In the genomic region with DNA sequence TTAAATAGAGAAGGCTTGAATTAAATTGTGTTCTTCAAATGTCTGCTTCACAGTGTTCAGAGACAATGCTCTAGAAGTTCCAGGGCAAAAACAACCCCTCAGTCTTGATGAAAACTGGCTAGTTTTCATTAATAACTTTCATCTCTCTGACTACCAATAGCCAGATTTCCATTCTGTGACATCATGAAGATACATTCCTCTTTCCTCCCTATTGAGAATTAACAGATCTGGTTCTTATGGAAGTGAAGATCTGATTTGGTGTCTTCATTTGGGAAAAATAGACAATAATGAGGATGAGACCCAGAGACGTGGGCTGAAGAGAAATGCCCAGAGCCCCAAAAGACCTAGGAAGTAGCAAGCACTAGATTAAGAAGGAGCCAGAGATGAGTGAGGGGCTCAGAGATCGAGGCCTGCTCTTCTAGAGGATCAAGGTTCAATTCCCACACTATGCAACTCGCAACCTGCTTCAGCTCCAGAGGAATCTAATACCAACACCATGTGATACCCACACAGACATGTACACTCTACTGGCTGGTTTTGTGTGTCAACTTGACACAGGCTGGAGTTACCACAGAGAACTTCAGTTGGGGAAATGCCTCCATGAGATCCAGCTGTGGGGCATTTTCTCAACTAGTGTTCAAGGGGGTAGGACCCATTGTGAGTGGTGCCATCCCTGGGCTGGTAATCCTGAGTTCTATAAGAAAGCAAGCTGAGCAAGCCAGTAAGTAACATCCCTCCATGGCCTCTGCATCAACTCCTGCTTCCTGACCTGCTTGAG, we compare ENCODE assay signal across 11 mouse cellular contexts.
"Had no signal": no experiment of that assay in that cellular context is flagged by ENCODE, and none has a peak within 500 bp of the region (broad histone marks: within the 10 kb centered on the region; RNA-seq: fewer than 3 reads in every experiment).

No protein-coding gene starts in this region.

- DNase-seq: retina, postnatal 1 day; right cerebral cortex, adult 18-20 months; right cerebral cortex, postnatal 14 days; right cerebral cortex, postnatal 25 days; right cerebral cortex, postnatal 4 days; thymus, adult 18-20 months; thymus, adult 2 months; thymus, postnatal 14 days; thymus, postnatal 25 days; thymus, postnatal 36 days; thymus, postnatal 4 days had no signal
